Mouse (Mus musculus): ENCODE data around the gene Vmn2r105. TPM values are rescaled to one million over a fixed set of nuclear protein-coding genes. Genes with fewer than 3 reads are reported as not detected.

Gene Vmn2r105
- polyA plus RNA-seq (2015; fragmentation: Nextera tagmentation; extraction: Ambion mirVana) = not detected in 2 replicates

DNA sequence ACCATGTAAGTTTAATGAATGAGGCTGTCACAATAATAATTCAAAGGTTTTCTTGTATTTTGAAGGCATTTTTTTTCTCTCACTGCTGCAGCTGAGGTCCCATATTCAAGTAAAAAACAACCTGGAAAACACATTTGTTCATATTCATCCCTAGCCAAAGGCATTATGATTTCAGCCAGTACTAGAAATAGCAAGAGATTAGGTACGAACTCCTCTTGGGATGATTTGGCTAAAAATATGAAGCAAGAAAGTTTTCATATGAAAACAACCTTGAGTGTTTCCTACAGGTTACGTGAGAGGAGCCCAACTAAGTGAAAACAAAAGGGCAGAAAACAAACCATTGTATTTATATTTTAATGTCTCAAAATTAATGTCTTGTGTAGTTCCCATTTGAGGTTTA lies at the start of gene Vmn2r105:
Gene Vmn2r105, minus strand, starts transcription at position 101 of the 400 bp plus-strand sequence.
- H3K27ac ChIP-seq (replicated peaks) = no peak within 1 kb of the TSS
- WGBS = 72% methylated on average over 2 of the region's 2 CpGs
- H3K4me2 ChIP-seq = no peak within 1 kb of the TSS
- no peak within 1 kb of the TSS for H3K9ac ChIP-seq
- H3K4me1 ChIP-seq (replicated peaks) = no peaks in the 10 kb centered on the region
- no peak within 1 kb of the TSS for H3K4me3 ChIP-seq
- H3K36me3 ChIP-seq = no peaks in the 10 kb centered on the region
- no peak for ATAC-seq (ENCODE audit: low FRiP score, low read depth)
- H3K9me3 ChIP-seq = no peaks in the 10 kb centered on the region
- no peaks in the 10 kb centered on the region for H3K27me3 ChIP-seq

DNA sequence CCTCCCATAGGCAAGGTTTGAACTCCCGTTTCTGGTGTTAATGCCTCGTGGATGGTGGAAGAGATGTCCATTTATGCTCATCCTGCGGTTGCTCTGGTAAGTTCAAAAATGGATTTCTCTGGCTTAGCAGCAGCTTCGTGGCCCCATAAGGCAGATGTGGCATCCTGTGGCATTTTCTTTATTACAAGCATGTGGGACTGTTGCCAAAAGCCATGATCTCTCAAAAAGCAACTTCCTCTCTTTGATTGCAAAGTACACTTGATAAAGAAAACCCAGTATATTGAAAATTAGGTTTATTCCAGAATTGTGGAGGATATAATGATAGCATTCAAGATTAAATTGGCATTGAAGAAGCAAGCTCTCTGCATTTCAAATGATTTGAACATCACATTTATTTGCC lies 20.7 kb upstream of the Vmn2r105 start:
- Histone ChIP-seq H3K27ac (replicated peaks) (no peak overlapping the region), H3K4me2 (no peak overlapping the region), H3K9ac (no peak overlapping the region), H3K4me1 (replicated peaks) (no peaks in the 10 kb centered on the region), H3K36me3 (no peaks in the 10 kb centered on the region), H3K9me3 (peaks cover 17% of the 10 kb centered on the region; the same call in 1 of the 2 replicates), H3K27me3 (no peaks in the 10 kb centered on the region), H3K4me3 (no peak overlapping the region)
- ATAC-seq (ENCODE audit: low FRiP score, low read depth) = no peak
- WGBS = 69% methylated on average over 4 of the region's 4 CpGs

DNA sequence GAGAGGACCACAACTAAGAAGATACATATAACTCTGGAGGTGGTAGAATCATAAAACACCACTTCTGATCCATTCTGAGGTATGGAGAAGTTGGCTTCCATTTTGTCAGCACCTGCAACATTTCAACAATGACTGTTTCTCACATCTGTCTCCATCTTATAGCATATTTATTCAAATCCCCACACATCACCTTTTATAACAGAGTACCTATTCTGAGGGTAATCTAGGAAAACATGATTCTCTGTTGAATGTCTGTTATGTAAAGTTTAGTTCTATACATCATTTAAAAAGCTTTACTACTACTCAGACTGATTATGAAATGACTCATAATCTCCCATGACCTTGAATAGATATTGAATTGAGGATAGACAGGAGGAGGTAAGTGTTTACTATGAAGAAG lies 51.9 kb downstream of the Vmn2r105 start, which contains the start of gene Fpr-rs6:
Gene Fpr-rs6, minus strand, starts transcription at position 101 of the 400 bp plus-strand sequence.
- Histone ChIP-seq H3K4me3 (no peak within 1 kb of the TSS), H3K27ac (replicated peaks) (no peak within 1 kb of the TSS), H3K36me3 (no peaks in the 10 kb centered on the region), H3K9ac (no peak within 1 kb of the TSS), H3K4me2 (no peak within 1 kb of the TSS), H3K27me3 (no peaks in the 10 kb centered on the region), H3K9me3 (peaks cover 16% of the 10 kb centered on the region; the same call in 1 of the 2 replicates), H3K4me1 (replicated peaks) (no peaks in the 10 kb centered on the region)
- no peak for ATAC-seq (ENCODE audit: low FRiP score, low read depth)

Other genes starting within 250 kb of the Vmn2r105 start
- gene Vmn2r104, start 186.7 kb downstream of the Vmn2r105 start, polyA plus RNA-seq (2015; fragmentation: Nextera tagmentation; extraction: Ambion mirVana) = not detected in 2 replicates
- gene Fpr-rs7, start 120.8 kb downstream of the Vmn2r105 start, polyA plus RNA-seq (2015; fragmentation: Nextera tagmentation; extraction: Ambion mirVana) = not detected in 2 replicates
- gene Fpr-rs6, start 52.0 kb downstream of the Vmn2r105 start, polyA plus RNA-seq (2015; fragmentation: Nextera tagmentation; extraction: Ambion mirVana) = not detected in 2 replicates
- gene Vmn2r106, start 50.5 kb upstream of the Vmn2r105 start, polyA plus RNA-seq (2015; fragmentation: Nextera tagmentation; extraction: Ambion mirVana) = not detected in 2 replicates
- not detected in 2 replicates for gene Vmn2r107, start 110.2 kb upstream of the Vmn2r105 start, polyA plus RNA-seq (2015; fragmentation: Nextera tagmentation; extraction: Ambion mirVana)
- gene Vmn1r224, start 179.1 kb upstream of the Vmn2r105 start, polyA plus RNA-seq (2015; fragmentation: Nextera tagmentation; extraction: Ambion mirVana) = not detected in 2 replicates
- gene Vmn2r108, start 246.3 kb upstream of the Vmn2r105 start, polyA plus RNA-seq (2015; fragmentation: Nextera tagmentation; extraction: Ambion mirVana) = not detected in 2 replicates

Measured in hindbrain, embryonic 15.5 days (tissue).